Mouse (Mus musculus): ENCODE data around the gene Irak4. TPM values are rescaled to one million over a fixed set of nuclear protein-coding genes. Genes with fewer than 3 reads are reported as not detected.

The Irak4 gene
- total RNA-seq, 2 experiments from 2014 or later = 1.7 to 2.1 TPM

DNA sequence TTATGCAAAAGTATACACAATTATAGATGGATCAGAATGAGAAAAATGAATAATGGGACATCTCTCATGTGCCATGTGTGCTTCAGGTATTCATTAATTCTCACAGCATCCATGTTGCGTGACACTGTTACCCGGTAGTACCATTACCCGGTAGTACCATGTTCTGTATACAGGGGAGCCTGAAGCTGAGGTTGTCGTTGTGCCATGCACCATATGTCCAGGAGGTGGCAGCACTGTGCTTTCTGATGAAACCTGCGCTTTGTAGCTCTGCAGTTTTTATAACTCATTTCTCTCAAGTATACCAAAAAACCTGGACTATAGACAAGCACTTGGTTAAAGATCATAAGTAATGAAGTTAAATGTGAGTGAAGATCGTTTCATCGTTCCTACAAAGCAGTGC lies 14.0 kb downstream of the Irak4 start:
- intact Hi-C loops (cut with DNase I) = loop anchor here (1.0 to 5.0 kb wide), 2 partner anchors 45 to 104 kb away; no protein-coding TSS in a partner anchor

DNA sequence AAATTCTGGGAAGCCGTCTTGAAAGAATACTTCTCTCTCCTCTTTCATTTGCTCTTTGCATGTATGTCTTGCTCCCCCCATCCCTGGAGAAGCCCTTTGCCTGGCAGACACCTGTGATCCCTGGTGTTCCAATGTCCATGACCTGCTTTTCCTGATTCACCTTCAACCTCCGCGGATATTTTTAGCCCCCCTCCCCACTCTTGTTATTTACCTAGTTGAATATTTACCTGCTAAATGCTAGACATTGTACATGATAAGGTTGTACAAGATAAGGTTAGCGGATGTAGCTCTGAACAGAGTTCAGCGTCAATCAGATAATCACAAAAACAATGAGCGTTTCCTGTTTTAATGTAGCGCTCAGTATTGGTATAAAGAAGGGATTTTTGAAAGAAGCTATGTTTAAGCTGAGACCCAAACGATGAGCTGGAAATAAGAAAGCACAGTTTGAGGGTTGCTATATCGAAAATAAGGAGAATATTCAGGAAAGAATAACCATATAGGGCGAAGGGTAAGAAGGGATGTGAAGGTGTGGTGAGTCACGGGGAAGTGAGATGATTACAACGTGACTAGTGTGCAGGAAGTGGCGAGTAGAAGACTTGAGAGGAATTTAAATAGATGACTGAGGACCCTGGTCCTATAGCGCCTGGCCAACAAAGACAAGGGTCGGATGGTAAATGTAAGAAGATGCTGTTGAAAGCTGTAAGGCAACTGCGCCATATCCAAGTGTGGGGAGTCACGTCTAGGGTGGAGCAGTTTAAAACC lies 15.6 kb downstream of the Irak4 start:
- intact Hi-C loops (cut with DNase I) = loop anchor here (5.0 kb wide), 1 partner anchor 43 kb away; no protein-coding TSS in a partner anchor
- no peak for DNase-seq (ENCODE audit: low spot score in 2 of 2)

More for the DNA sequence above, 14.0 kb downstream of the Irak4 start:
- DNase-seq (ENCODE audit: low spot score in 2 of 2) = peak; percentile 87 to 92

DNA sequence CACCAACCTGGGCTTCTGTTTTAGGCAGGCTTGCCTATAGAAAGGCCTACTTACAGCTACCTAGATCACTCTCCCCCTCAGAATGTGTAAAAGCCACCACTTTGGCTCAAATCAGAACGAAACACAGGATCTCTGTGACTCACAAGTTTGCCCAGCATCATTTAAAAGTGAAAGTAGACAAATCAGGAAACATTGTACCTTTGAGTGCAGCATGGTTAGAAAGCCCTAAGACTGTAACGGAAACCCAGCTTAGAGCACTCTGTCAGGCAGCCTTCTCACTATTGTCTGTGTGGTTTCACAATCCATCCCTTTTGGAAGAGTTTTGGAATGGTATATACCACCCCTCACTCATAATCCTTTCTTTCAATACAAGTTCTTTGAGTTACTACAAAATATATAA lies 21.5 kb downstream of the Irak4 start:
- no peak for DNase-seq (ENCODE audit: low spot score in 2 of 2)
- intact Hi-C loops (cut with DNase I) = no loop called here

DNA sequence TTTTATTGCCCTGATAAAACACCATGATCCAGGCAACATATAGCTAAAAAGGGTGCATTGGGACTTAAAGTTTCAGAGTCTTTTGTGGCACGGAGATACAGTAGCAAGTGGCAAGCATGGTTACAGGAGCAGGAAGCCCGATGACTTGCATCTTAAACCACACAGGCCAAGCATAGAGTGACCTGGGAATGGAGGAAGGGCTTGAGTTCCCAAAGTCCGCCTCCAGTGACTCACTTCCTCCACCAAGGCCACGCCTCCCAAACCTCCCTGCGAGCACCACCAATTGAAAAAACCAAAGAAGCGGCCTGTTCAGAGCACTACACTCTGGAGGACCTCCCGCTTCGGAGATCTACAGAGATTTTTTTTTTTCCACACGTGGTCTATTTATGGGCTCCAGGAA lies 22.4 kb downstream of the Irak4 start:
- intact Hi-C loops (cut with DNase I) = no loop called here
- DNase-seq (ENCODE audit: low spot score in 2 of 2) = no peak

DNA sequence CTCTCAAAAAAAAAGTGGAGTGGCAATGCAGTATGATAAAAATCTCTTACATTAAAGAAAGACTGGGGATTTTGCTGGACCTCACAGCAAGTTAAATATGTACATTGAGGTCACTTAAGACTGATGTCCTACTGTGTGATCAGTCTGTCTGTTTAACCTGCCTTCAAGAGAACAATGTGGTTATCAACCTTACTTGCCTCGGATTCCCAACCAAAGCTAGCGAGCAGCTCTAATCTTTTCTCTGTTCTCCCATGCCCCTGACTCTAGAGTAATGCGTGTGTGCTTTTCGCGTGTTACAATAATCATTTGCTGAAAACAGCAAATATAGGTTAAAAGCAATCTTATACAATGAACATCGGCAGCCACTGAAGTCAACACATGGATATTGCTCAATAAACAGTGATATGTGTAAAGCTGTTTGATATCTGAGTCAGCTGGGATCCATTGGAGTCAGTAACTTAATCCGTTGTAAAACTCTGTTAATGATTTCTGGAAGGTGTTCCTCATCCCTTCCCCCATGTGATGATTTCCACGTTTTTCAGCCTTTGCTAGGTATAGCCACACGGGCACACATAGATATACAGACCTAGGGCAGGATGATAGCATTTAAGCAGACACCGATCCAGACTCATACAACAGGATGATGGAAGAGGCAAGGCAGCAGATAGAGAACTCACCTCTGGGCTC lies 25.2 kb downstream of the Irak4 start:
- DNase-seq (ENCODE audit: low spot score in 2 of 2) = no peak
- intact Hi-C loops (cut with DNase I) = no loop called here

DNA sequence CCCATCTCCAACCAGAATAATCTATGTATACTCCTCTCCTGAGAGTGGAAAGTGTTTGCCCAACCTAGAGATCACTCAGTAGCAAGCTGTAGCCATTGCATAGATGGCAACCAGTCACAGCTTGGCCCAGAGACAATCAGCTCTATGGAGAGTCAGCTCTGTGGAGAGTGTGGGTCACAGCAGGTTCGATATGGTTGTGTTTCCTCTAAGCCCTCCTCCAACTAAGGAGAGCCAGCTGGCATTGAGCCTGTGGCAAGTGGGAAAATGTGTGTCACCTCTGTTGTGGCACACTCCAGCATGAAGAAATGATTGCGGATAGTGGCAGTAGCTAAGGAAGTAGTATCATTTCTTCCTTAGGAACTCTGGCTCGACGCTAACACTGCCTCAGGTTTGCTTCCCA lies 28.1 kb downstream of the Irak4 start:
- no peak for DNase-seq (ENCODE audit: low spot score in 2 of 2)
- intact Hi-C loops (cut with DNase I) = no loop called here

DNA sequence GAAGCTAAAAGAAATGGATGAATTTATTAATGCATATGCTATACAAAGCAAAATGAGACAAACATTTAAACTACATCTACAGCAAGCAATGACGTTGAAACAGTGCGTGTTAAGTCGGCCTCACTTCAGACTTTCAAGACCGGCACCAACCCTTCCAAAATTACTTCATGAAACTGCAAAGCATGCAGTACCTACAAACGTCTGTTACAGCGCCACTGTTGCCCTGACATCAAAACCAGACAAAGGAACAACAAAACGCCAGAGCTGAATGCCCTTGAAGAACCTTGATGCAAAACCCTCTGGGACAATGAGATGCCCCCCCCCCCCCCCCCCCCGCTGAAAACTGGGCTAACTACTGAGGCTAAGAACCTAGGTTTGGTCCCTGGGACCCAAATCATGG lies 29.3 kb downstream of the Irak4 start:
- intact Hi-C loops (cut with DNase I) = no loop called here
- no peak for DNase-seq (ENCODE audit: low spot score in 2 of 2)

DNA sequence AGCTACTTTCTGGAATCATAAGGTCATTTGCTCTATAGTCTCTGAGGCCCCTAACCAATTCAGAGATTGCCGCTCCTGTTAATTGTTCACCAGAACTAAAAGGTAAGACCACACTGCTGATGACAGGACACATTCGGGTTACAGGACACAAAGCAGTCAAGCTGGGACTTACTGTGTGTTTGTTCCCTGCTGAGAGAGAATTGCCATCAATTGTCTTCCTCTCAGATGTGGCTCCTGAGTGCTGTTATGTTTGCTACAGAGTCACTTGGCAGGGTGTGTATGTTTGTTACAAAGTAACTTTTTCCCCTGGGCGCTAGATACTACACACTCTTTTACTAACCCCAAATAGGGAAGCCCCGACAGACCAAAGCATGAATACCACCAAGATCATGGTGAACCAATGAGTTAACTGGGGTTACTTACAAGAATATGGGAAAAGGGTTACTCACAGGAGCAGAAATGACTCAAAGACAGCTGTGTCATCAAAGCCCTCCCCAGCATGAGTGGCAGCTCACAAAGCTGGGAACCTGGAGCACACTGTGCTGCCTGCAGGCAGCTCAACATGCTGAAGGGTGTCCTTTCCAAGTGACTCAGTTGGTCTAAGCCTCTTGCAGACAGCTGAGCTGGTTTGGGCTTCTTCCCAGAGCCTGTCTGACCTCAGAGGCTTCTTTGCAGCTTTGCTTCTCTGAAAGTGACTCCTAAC lies 31.3 kb downstream of the Irak4 start:
- intact Hi-C loops (cut with DNase I) = no loop called here
- no peak for DNase-seq (ENCODE audit: low spot score in 2 of 2)

DNA sequence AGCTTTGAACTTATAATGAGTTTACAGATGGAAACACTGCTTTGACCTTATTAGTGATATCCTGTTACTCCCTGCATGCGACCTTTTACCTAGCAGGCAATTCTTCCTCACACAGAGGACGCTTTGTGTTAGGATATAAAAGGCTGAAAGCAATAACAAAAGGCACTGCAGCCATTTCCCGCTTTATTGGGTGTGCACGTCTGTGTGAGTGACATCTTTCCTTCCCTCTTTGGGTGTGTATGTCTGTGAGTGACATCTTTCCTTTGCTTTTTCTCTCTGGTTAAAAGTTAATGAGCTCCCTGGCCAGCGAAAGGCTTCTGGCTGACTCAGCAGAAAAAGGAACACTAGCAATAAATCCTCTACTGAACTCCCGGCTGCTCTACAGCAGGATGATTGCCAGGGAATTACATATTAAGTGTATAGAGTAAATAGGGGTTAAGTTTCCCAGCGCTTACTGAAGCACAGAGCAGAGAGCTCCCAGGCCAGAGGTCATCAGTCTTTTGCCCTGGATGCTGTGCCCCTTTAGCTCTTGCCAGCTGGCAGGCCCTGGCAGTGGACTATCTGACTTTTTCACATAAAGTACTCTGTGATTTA lies 38.7 kb downstream of the Irak4 start:
- intact Hi-C loops (cut with DNase I) = no loop called here

DNA sequence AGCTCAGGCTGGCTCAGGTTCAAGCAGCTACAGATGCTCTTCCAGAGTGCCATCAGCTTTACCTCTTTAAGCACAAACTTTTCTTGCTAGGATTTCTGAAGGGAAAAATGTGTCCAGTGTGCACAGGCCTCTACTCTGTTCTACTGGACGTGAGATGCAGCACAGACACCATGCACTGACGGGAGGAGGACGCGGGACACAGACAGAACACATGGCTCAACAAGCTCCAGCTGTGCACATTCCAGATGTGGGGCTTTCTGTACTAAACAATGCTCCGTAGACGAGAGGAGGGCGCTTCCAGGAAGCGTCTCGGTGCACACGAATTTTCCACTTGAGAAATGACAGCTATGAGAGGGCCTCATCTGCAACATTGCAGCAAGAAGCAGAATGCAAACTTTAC lies 39.7 kb downstream of the Irak4 start:
- intact Hi-C loops (cut with DNase I) = no loop called here
- DNase-seq (ENCODE audit: low spot score in 2 of 2) = no peak

More for the DNA sequence above, 38.7 kb downstream of the Irak4 start:
- no peak for DNase-seq (ENCODE audit: low spot score in 2 of 2)

DNA sequence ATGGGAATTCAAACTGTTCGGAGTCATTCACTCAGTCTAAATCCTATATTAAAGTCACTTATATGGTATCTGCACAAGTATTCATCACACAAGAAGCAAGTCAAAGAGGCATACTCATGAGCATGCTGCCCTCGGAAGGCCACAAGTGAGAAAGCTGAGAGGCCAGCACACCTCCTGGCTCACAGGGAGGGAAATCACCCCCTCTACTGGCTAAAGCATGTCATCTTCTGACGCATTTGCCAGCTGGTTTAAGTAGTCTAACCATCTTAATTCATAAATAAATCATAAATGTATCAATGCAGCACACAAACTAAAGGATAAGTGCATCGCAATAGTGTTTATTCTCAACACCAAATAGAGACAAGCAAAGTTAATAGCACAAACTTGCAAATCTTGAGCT lies 41.3 kb downstream of the Irak4 start:
- intact Hi-C loops (cut with DNase I) = no loop called here
- DNase-seq (ENCODE audit: low spot score in 2 of 2) = no peak

DNA sequence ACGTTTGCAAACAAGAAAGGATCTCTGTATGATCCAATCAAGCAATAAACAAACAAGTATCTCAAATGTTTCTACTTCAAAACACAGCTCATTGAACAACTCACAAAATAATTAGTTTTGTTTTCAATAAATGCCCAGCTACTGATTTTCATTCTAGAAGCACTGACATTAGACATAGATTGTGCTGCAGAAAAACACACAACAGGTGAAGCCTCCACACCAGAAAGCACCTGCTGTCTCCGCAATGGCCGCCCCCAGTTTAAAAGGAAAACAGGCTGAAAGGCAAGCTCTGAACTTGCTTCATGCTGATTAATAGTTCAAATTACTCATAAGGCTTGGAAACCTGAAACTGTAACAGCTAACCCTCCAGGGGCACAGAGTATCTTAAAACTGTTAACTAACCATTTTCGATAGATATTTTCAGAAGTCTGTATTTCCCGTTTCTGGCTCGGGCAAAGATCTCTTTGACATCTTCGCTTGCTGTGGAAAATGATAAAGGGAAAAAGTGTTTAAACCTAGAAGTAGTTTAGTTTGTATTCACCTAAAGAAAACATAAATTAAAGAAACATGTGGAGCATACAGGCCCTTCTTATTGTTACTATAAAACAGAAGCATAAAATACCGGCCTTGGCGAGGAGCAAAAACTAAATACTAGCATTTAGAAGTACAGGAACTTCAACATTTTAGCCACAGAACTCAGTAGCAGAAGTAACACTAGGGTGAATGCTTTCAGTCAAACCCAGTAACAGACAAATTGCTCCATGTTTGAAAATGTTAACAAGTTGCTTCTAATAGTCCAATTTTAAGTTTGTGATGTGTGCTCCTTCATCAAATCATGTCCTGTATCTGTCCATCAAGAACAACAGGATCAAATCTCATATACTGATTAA lies 44.6 kb downstream of the Irak4 start:
- intact Hi-C loops (cut with DNase I) = no loop called here
- DNase-seq (ENCODE audit: low spot score in 2 of 2) = no peak

DNA sequence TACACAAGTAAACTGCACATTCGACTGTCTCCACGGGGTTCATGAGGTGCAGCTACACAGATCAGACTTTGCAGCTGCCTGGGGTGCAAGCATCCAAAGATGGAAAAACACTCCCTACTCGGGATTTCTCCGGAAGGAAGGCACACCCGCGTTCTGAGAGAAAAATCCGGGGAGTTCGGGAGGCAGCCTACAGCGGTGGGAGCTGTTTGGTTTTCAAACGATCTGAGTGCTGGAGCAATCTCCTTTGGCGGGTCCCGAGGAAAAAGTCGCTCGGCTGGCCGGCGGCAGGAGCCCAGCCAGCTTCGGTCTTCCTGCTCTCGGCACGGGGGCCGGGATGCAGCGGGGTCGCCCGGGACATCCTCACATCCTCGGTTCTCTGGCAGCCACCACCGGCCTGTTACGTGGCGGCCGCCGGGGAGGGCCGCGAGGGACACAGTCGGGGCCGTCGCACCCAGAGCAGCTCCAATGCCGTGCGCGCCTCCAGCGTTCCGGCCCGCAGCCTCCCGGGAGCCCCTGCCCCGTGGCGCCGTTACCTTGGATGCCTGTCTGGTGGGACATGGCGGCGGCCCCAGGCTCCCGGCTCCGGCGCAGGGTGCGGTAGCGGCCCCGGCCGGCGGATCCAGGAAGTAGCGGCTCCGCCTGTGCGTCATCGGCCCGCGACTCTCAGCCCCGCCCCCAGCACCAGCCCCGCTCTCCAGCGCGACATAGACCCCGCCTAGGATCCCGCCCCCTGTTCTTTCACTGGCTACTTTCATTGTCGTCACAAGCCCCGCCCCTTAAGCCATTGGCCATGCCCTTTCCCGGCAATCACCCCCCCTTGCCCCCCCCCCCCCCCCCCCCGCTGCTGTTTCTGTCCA lies 46.0 kb downstream of the Irak4 start, which contains the start of gene Twf1:
Gene Twf1, minus strand, starts transcription at position 671 of the 857 bp plus-strand sequence.
- intact Hi-C loops (cut with DNase I) = no loop called here
- peak; percentile 97 to 98 for DNase-seq (ENCODE audit: low spot score in 2 of 2)

DNA sequence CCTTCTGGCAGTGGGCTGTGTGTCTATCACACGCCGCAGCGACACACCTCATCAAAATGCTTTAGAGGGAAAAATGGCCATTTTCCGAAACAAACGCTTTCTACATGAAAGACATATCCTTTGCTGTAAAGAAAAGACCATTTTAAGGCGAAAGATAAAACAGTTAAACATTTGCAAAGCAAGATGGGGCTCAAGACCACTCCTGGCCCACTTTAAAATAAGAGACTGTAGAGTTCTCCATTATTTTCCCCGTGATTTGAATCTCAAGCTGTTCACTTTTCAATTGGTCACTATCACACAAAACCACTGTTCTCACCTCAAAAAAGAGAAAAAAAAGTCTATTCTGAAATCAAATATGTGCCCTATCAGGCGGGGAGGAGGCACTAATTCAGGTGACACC lies 46.6 kb downstream of the Irak4 start:
- intact Hi-C loops (cut with DNase I) = no loop called here
- no peak for DNase-seq (ENCODE audit: low spot score in 2 of 2)

DNA sequence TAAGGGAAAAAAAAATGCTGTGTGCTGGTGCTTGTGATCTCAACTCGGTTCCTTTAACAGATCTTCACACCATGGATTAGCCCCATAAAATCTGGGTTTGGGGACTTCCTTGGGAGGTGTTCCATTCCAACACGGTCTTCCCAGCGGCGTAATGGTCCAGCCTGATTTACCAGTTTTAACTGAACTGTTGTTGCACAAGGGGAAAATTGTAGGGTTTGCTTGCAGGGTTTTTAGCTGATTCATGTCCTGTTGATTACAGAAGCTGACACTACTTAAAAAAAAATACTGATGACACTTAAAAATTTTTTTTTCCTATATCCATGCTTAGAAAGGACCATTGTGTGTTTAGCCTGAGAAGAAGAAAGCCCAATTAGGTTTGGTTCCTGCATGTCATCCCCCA lies 47.9 kb downstream of the Irak4 start:
- intact Hi-C loops (cut with DNase I) = no loop called here
- DNase-seq (ENCODE audit: low spot score in 2 of 2) = no peak

DNA sequence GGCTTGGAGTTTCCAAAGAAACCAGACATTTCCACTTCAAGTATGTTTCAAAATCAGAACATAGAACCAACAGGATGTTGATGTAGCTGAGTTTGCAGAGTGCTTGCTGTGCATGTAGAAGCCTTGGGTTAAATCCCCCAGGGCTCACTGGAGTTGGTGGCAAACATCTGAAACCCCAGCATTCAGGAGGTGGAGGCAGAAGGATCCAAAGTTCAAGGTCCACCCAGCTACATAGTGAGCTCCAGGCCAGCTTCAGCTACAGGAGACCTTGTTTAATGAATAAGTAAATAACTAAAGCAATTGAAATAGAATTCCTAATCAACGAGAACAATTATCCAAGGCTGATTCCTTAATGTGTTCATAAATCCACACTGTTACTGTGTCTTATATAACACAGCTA lies 50.1 kb downstream of the Irak4 start:
- DNase-seq (ENCODE audit: low spot score in 2 of 2) = no peak
- intact Hi-C loops (cut with DNase I) = no loop called here

DNA sequence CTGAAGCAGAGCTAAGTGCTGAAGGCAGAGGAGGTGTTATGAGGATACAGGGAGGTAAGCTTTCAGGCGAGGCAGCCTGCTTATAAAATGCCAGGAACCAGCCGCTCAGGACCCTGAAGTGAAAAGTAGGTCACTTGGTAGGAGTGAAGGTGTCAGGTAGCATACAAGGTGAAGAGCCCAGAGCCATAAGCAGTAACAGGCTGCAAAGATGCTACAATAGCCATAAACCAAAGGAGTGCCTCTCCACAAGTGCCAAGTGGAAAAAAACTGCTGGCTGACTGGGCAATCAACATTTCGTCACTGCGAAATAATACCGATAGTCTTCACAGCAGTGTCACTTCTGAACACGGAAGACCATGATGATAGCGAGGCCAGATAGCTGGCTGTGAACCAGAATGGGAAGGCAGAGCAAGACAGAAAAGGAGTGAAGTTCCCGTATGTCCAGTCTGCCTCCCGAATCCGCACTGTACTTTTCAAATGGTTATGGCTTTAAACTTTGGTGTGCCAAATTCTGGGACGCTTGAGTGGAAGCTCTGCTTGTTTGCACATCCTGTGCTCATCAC lies 56.8 kb downstream of the Irak4 start:
- no peak for DNase-seq (ENCODE audit: low spot score in 2 of 2)
- intact Hi-C loops (cut with DNase I) = loop anchor here (5.0 kb wide), 1 partner anchor 43 kb away; no protein-coding TSS in a partner anchor

DNA sequence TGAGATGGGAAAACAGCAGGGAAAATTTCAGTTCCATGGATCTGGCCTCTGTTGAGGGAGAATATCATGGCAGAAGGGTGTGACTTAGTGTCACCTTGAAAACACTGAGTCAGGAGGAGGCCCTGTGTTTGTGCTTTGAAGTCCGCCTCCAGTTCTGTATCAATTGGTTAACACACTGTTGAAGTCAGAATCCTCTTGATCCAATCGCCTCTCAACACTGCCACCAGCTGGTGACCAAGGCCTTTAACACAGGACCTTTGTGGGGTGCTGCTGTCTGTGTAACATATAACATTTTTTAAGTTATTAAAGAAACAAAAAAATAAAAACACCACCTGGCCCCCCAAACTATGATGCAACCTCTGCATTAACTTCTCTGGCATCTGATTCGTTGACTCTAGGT lies 57.9 kb downstream of the Irak4 start:
- intact Hi-C loops (cut with DNase I) = loop anchor here (5.0 kb wide), 1 partner anchor 44 kb away; no protein-coding TSS in a partner anchor
- DNase-seq (ENCODE audit: low spot score in 2 of 2) = peak in 1 of 2 experiments; percentile 18
